Comparison of ENCODE assay signal across 12 mouse cellular contexts in genomic region chr5:111096750-111097149, GRCm38 (mm10).
DNase-seq lines count a peak whose midpoint lies in the region; ATAC-seq and TF ChIP-seq lines count a peak whose summit lies in the region.
"Had no signal": no experiment of that assay in that cellular context is flagged by ENCODE, and none has a peak within 500 bp of the region (broad histone marks: within the 10 kb centered on the region; RNA-seq: fewer than 3 reads in every experiment).

No protein-coding gene starts in this region.

- no peak for ATAC-seq in lung, embryonic 14.5 days (ENCODE audit: insufficient read depth)
- peak; percentile 19; the same call in 1 of the 2 replicates for ATAC-seq in forebrain, postnatal 0 days
- no peak for ATAC-seq in midbrain, embryonic 15.5 days (replicated peaks)

- 39% methylated on average over 5 of the region's 5 CpGs for WGBS in lung, embryonic 14.5 days
- 24% methylated on average over 5 of the region's 5 CpGs for WGBS in forebrain, postnatal 0 days
- WGBS in midbrain, embryonic 15.5 days: 11% methylated on average over 5 of the region's 5 CpGs

- DNase-seq in lung, embryonic 14.5 days: peak; percentile 45
- DNase-seq in lung, postnatal 4 days: no peak
- peak; percentile 22 for DNase-seq in NIH3T3 (ENCODE audit: low read depth)
- DNase-seq in forebrain, postnatal 0 days: no peak
- no peak for DNase-seq in adrenal gland, postnatal 14 days
- no peak for DNase-seq in cerebellum, adult 9-11 months
- DNase-seq: adrenal gland, adult 2 months; cerebellum, postnatal 36 days; heart, adult 2 months; liver, embryonic 13.5 days had no signal

- no peak for TF ChIP-seq CTCF in lung, embryonic 14.5 days (IDR thresholded peaks at IDR 0.05; ENCODE audit: low read depth)
- no peak for TF ChIP-seq CTCF in forebrain, postnatal 0 days (IDR thresholded peaks at IDR 0.05; ENCODE audit: low read depth)

- peaks cover 12% of the 10 kb centered on the region; the same call in 1 of the 2 replicates for H3K36me3 ChIP-seq in lung, embryonic 14.5 days (ENCODE audit: insufficient read depth)
- H3K36me3 ChIP-seq in forebrain, postnatal 0 days (ENCODE audit: insufficient read depth): peaks cover 22% of the 10 kb centered on the region
- H3K36me3 ChIP-seq in midbrain, embryonic 15.5 days (replicated peaks): no peaks in the 10 kb centered on the region
- H3K36me3 ChIP-seq: liver, embryonic 13.5 days had no signal

- H3K4me3 ChIP-seq in lung, embryonic 14.5 days (ENCODE audit: low read depth, low read length): no peak overlapping the region
- no peak overlapping the region for H3K4me3 ChIP-seq in forebrain, postnatal 0 days (ENCODE audit: low read depth, low read length)
- H3K4me3 ChIP-seq in midbrain, embryonic 15.5 days: no peak overlapping the region
- H3K4me3 ChIP-seq: heart, adult 2 months; liver, embryonic 13.5 days; neural tube, embryonic 12.5 days had no signal

- H3K4me1 ChIP-seq in lung, embryonic 14.5 days (ENCODE audit: insufficient read depth): peaks cover 15% of the 10 kb centered on the region
- peaks cover 28% of the 10 kb centered on the region for H3K4me1 ChIP-seq in forebrain, postnatal 0 days (ENCODE audit: insufficient read depth)
- H3K4me1 ChIP-seq in midbrain, embryonic 15.5 days: peaks cover 36% of the 10 kb centered on the region

- no peaks in the 10 kb centered on the region for H3K27me3 ChIP-seq in lung, embryonic 14.5 days (ENCODE audit: insufficient read depth, low read length)
- H3K27me3 ChIP-seq in forebrain, postnatal 0 days (ENCODE audit: insufficient read depth, low read length): no peaks in the 10 kb centered on the region
- no peaks in the 10 kb centered on the region for H3K27me3 ChIP-seq in midbrain, embryonic 15.5 days (replicated peaks)
- H3K27me3 ChIP-seq: liver, embryonic 13.5 days; neural tube, embryonic 12.5 days had no signal

- H3K27ac ChIP-seq in lung, embryonic 14.5 days (ENCODE audit: low read depth): peak overlapping the region; percentile 32; the same call in 1 of the 2 replicates
- 0 out of 2 replicates have a peak overlapping the region, but pooled peaks have one; percentile 9 for H3K27ac ChIP-seq in forebrain, postnatal 0 days (ENCODE audit: low read depth, low read length)
- H3K27ac ChIP-seq in midbrain, embryonic 15.5 days: peak overlapping the region; percentile 23; the same call in 1 of the 2 replicates
- H3K27ac ChIP-seq: heart, adult 2 months; liver, embryonic 13.5 days; neural tube, embryonic 12.5 days had no signal

- no peaks in the 10 kb centered on the region for H3K9me3 ChIP-seq in lung, embryonic 14.5 days (ENCODE audit: low read depth, low read length)
- no peaks in the 10 kb centered on the region for H3K9me3 ChIP-seq in forebrain, postnatal 0 days (ENCODE audit: low read length)
- no peaks in the 10 kb centered on the region for H3K9me3 ChIP-seq in midbrain, embryonic 15.5 days
- H3K9me3 ChIP-seq: liver, embryonic 13.5 days; neural tube, embryonic 12.5 days had no signal

- no peak overlapping the region for H3K4me2 ChIP-seq in lung, embryonic 14.5 days
- no peak overlapping the region for H3K4me2 ChIP-seq in forebrain, postnatal 0 days (ENCODE audit: low read depth)
- no peak overlapping the region for H3K4me2 ChIP-seq in midbrain, embryonic 15.5 days
- H3K4me2 ChIP-seq: liver, embryonic 13.5 days; neural tube, embryonic 12.5 days had no signal

- H3K9ac ChIP-seq in lung, embryonic 14.5 days: no peak overlapping the region
- no peak overlapping the region for H3K9ac ChIP-seq in forebrain, postnatal 0 days
- no peak overlapping the region for H3K9ac ChIP-seq in midbrain, embryonic 15.5 days
- H3K9ac ChIP-seq: liver, embryonic 13.5 days; neural tube, embryonic 12.5 days had no signal

Comparison
In these comparisons a context has a peak if more than half of its experiments do, and no peak if none do; other contexts are left out.
1. DNase-seq: peak in lung, embryonic 14.5 days (single experiment) and NIH3T3 (single experiment); none in lung, postnatal 4 days (0 of 2), forebrain, postnatal 0 days (single experiment), adrenal gland, postnatal 14 days (single experiment) and cerebellum, adult 9-11 months (single experiment).
2. Peak in every context shown above with its lines, with median percentiles within 50 percentile points of each other: H3K27ac ChIP-seq.